Mouse (Mus musculus) bone marrow macrophage, adult 2 months (primary cell): ENCODE measurements at regions not wholly inside any gene's neighbourhood (a gene's known extent, or its start where the extent isn't known, plus 50 kb on each side); places are given as distances from the start of the nearest gene placed in this dataset.

Experiments
- CTCF ChIP-seq: IDR thresholded peaks from 2 replicates; pipeline ENCODE4 v1.5.1; 2012; ENCODE audit warnings: low read depth, mild to moderate bottlenecking, low read length, moderate library complexity
- POLR2A ChIP-seq: IDR thresholded peaks from 2 replicates; pipeline ENCODE4 v1.6.1; 2012; ENCODE audit warnings: mild to moderate bottlenecking, low read depth, low read length, borderline replicate concordance

DNA sequence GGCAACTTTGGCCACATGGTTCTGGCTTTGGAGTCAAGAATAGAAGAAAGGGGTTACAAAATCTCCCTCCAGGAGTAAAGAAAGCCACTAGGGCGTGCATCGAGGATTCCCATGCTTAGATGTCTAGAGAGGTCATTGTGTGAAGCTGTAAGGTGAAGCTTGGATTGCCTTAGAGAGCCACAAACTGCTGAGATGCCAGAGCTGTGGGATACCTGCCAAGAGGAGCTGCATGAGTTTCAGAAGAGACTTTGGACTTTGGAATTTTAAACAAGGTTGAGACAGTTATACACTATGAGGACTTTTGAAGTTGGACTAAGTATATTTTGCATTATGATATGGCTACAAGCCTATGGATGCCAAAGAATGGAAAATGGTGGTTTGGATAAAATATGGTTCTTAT lies 325.4 kb upstream of the Rag2 start:
- TF ChIP-seq CTCF (no peak), POLR2A (no peak)
